Mouse (Mus musculus) limb, embryonic 15.5 days (tissue): Measurements from ENCODE around the gene Cbs. TPM values are rescaled to one million over a fixed set of nuclear protein-coding genes. Genes with fewer than 3 reads are reported as not detected.
"Not testable (repeated sequence)": the region's sequence is repeated elsewhere in the genome, so short reads cannot be mapped to it uniquely, and the experiment has no call there.

Source experiments
- ATAC-seq: fragments of 200-750 bp; cut with Nextera tagmentation; 2 replicates; pipeline ENCODE4 v1.8.0; 2017; ENCODE audit warnings: low read depth, moderate TSS enrichment; ENCODE audit not compliant: insufficient number of reproducible peaks, low FRiP score, low TSS enrichment
- H3K27ac ChIP-seq: fragments of 300-500 bp; sonication (generic); 2 replicates; pipeline ENCODE4 v1.5.1; 2015; ENCODE audit warnings: moderate library complexity, mild to moderate bottlenecking, inconsistent platforms
- H3K27me3 ChIP-seq: fragments of 300-500 bp; sonication (generic); 2 replicates; pipeline ENCODE4 v1.6.1; 2015; ENCODE audit warnings: inconsistent platforms
- H3K36me3 ChIP-seq: fragments of 300-500 bp; sonication (generic); 2 replicates; pipeline ENCODE4 v1.6.1; 2015; ENCODE audit warnings: inconsistent platforms
- H3K4me1 ChIP-seq: fragments of 300-500 bp; sonication (generic); 2 replicates; pipeline ENCODE4 v1.6.1; 2015; ENCODE audit warnings: inconsistent platforms
- H3K4me2 ChIP-seq: fragments of 300-500 bp; sonication (generic); 2 replicates; pipeline ENCODE4 v1.6.1; 2015; ENCODE audit warnings: mild to moderate bottlenecking, inconsistent platforms
- H3K4me3 ChIP-seq: fragments of 300-500 bp; sonication (generic); 2 replicates; pipeline ENCODE4 v1.5.1; 2015; ENCODE audit warnings: mild to moderate bottlenecking, inconsistent platforms
- H3K9ac ChIP-seq: fragments of 300-500 bp; sonication (generic); 2 replicates; pipeline ENCODE4 v1.6.1; 2015; ENCODE audit warnings: inconsistent platforms
- H3K9me3 ChIP-seq: fragments of 300-500 bp; sonication (generic); 2 replicates; pipeline ENCODE4 v1.6.1; 2016; ENCODE audit warnings: inconsistent platforms
- WGBS: fragments of 180-500 bp; shearing (Covaris S2); methylation state at CpG from one replicate; pipeline ENCODE4 v1.1.7; 2015; 5-methylcytosine and 5-hydroxymethylcytosine counted together
- polyA plus RNA-seq: library from polyadenylated mRNA; unstranded; fragments of >200 nt; fragmentation: Nextera tagmentation; extraction: Ambion mirVana; gene quantifications from 2 replicates; pipeline ENCODE4 v1.2.1, GENCODE M21; 2015

Gene Cbs
- polyA plus RNA-seq, 1 experiment from 2014 or later, result 7.5 TPM

DNA sequence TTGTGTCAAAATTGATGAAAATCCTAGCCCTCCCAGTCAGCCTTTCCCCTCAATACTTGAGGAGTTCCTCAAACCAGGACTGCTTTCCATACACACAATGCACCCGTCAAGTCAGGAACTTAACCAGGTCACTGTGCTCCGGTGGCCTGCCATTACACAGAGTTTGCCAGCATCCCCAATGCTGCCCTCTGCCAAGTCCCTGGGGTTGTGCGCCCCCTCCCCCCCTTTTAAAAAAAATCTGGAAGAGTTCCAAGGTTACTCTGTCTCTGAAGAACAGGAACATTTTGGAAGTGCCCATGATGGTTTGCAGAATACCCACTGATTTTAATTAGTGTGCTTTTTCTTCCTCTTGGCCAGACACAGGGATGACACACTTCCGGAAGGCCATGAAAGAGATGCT, 2.6 kb upstream of the Cbs start:
- H3K4me2 ChIP-seq, result no peak overlapping the region
- 59% methylated on average over 4 of the region's 4 CpGs for WGBS
- no peak overlapping the region for H3K9ac ChIP-seq
- H3K4me3 ChIP-seq, result no peak overlapping the region
- peaks cover 21% of the 10 kb centered on the region for H3K27me3 ChIP-seq
- H3K36me3 ChIP-seq, result no peaks in the 10 kb centered on the region
- no peak for ATAC-seq
- peaks cover 24% of the 10 kb centered on the region for H3K4me1 ChIP-seq
- H3K27ac ChIP-seq, result no peak overlapping the region
- H3K9me3 ChIP-seq, result no peaks in the 10 kb centered on the region

DNA sequence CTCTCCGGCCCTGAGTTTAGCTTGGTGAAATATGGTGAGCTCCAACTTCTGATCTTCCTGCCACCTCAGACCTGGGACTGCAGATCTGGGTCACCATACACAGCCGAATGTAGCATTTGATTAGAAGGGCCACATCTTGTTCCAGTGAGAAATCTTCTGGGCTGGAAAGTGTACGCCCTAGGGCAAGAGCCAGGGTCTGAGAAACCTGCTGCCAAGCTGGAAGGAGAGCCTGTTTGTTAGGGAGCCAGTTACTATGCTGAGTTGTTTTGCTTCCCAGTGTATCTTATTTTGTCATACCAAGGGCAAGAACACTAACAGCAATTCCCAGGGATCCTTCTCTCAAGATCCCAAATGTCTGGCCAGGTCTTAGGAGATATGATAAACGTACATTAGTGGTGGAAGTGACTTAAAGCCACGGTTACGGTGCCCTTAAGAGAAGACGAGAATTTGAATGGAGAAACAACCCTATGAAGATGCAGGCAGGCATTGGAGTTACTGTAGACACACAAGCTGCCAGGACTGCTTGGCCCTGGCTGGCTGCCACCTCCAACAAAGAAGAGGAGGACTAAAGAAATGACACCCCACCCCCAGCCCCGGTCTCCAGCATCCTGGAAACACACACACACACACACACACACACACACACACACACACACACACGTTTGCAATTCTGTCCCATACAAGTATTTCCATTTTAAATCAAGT, 980 bp upstream of the Cbs start:
- peaks cover 24% of the 10 kb centered on the region for H3K4me1 ChIP-seq
- H3K4me2 ChIP-seq, result no peak overlapping the region
- 55% methylated on average over 9 of the region's 9 CpGs for WGBS
- H3K4me3 ChIP-seq, result no peak overlapping the region
- no peaks in the 10 kb centered on the region for H3K9me3 ChIP-seq
- no peak overlapping the region for H3K27ac ChIP-seq
- no peaks in the 10 kb centered on the region for H3K36me3 ChIP-seq
- H3K9ac ChIP-seq, result no peak overlapping the region
- H3K27me3 ChIP-seq, result peaks cover 21% of the 10 kb centered on the region
- no peak for ATAC-seq

DNA sequence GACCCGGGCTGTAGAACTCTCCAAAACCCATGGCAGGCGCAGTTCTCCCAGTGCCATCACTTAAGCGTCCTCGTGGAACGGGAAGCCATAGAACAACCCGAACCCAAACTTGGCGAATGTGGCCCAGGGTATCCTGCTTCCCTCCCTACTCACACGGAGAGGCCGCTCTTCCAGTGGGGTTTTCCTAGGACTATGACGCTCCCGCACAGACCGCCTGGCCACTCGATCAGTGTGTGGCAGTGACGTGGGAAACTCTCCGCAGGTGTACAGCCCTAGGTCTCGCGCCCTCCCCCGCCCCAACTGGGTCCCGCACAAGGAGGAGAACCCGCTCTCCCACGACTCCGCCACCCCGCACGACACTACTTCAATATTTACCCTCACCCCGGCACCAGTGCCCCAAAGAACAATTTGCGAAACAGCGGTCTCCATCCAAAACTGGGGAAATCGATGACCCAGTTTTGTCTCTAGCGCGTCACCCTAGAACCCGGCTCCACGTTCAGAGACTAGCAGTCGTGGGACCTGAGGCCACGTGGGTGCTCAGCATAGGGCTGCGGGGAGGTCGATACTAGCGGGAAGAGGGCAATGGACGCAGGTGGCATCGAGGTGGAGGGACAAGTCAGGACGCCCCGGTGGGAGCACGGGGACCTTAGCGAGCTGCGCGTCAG, 629 bp downstream of the Cbs start:
- ATAC-seq, result no peak; the same call in 1 of the 2 replicates
- peaks cover 24% of the 10 kb centered on the region for H3K4me1 ChIP-seq
- peak overlapping the region; percentile 50 for H3K9ac ChIP-seq
- H3K4me3 ChIP-seq, result peak overlapping the region; percentile 54
- H3K27ac ChIP-seq, result no peak overlapping the region
- no peaks in the 10 kb centered on the region for H3K9me3 ChIP-seq
- 5% methylated on average over 45 of the region's 45 CpGs for WGBS
- H3K4me2 ChIP-seq, result peak overlapping the region; percentile 100
- H3K36me3 ChIP-seq, result no peaks in the 10 kb centered on the region
- peaks cover 21% of the 10 kb centered on the region for H3K27me3 ChIP-seq

DNA sequence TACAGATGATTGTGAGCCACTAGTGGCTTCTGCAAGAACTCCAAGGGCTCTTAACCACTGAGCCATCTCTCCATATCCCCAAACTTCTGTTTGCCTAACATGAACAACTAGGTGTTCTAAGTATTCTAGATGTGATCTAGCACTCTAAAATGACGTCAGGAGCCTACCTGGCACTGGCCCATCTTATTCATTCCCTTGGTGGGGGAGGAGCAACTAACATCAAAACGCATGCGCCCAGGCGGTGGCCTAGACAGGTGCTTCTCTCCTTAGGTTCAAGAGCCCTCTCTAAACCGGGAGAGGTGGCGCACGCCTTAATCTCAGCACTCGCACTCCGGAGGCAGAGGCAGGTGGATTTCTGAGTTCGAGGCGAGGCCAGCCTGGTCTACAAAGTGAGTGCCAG, 1.3 kb downstream of the Cbs start:
- H3K4me2 ChIP-seq, result peak overlapping the region; percentile 100; the same call in 1 of the 2 replicates
- H3K4me3 ChIP-seq, result peak overlapping the region; percentile 54; the same call in 1 of the 2 replicates
- no peaks in the 10 kb centered on the region for H3K9me3 ChIP-seq
- peaks cover 21% of the 10 kb centered on the region for H3K27me3 ChIP-seq
- WGBS, result 53% methylated on average over 11 of the region's 11 CpGs
- no peaks in the 10 kb centered on the region for H3K36me3 ChIP-seq
- H3K27ac ChIP-seq, result no peak overlapping the region
- H3K4me1 ChIP-seq, result peaks cover 24% of the 10 kb centered on the region
- ATAC-seq, result no peak
- H3K9ac ChIP-seq, result no peak overlapping the region

DNA sequence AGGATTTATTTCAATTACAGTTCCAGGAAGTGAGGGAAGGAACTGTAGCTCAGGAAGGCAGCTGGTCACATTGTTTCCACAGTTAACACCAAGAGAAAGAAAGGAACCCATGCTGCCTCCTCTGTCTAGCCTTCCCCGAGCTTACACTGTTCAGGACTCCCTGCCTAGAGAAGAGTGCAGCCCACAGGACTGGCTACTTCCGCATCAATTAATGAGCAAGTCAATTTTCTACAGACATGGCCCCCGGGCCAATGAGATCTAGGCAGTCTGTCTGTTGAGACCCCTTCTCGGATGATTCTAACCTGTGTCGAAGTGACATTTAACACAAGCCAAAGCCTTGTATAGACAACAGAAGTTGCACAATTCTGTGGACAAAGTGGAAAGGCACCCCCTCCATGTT, 2.1 kb downstream of the Cbs start:
- Histone ChIP-seq H3K27ac (no peak overlapping the region), H3K4me3 (no peak overlapping the region), H3K9me3 (no peaks in the 10 kb centered on the region), H3K4me2 (no peak overlapping the region), H3K36me3 (no peaks in the 10 kb centered on the region), H3K9ac (no peak overlapping the region), H3K4me1 (peaks cover 24% of the 10 kb centered on the region), H3K27me3 (peaks cover 21% of the 10 kb centered on the region)
- no peak for ATAC-seq
- 82% methylated on average over 5 of the region's 5 CpGs for WGBS

DNA sequence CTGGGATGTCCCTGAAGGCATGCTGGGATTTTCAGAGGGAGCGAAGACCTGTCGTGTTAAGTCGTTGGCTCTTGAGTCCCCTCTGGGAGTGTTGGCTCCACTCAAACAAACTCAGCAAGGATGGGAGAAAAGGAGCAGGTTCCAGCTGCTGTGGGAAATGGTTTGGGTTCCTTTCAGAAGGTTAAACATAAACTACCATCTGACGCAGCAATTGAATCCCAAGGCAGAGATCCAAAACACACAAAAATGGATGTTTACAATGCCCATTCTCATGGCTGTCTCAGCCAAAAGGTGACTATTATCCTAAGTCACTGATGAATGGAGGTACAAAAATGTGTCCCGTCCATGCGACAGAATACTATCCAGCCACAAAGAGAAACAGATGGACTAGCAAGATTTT, 4.0 kb downstream of the Cbs start:
- WGBS, result 89% methylated on average over 6 of the region's 6 CpGs
- Histone ChIP-seq H3K4me3 (no peak overlapping the region), H3K4me2 (no peak overlapping the region), H3K9me3 (no peaks in the 10 kb centered on the region), H3K9ac (no peak overlapping the region), H3K36me3 (no peaks in the 10 kb centered on the region), H3K27ac (no peak overlapping the region), H3K4me1 (peaks cover 22% of the 10 kb centered on the region), H3K27me3 (peaks cover 21% of the 10 kb centered on the region)
- ATAC-seq, result no peak

DNA sequence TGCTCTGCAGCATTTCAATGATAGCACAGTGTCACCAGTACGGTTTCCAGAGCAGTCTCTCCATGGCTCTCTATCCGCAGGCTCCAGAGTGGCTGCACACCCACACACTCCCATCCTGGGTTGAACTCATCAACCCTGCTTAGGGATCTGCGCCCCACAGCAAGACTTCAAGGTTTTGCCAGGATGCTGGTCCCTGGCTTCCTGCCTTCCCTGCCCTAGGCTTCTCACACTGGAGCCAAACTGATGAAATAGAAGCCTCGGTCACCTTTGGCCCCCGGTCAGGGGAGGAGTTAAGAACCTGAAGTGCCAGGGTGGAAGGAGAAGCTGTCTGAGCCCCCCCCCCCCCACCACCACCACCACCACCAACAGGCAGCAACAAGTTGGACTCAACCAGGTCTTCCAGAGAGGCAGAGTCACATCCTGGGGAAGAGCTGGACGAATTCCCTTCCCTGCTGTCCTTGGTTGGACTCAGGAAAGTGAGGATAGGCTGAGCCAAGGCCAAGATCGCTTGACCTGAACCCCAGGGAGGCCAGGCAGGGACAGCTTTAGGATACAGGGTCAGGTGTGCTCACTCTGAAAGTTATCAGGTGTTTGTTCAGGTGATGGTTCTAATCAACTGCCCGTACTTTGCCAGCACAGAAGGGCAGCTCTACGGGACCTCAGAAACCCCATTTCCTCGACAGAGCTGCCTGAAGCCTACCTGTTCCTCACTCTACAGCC, 5.8 kb downstream of the Cbs start:
- 76% methylated on average over 10 of the region's 10 CpGs for WGBS
- H3K9me3 ChIP-seq, result no peaks in the 10 kb centered on the region
- no peak overlapping the region for H3K27ac ChIP-seq
- H3K9ac ChIP-seq, result no peak overlapping the region
- H3K4me2 ChIP-seq, result no peak overlapping the region
- H3K4me1 ChIP-seq, result peaks cover 5% of the 10 kb centered on the region
- peaks cover 15% of the 10 kb centered on the region for H3K27me3 ChIP-seq
- no peak for ATAC-seq
- H3K36me3 ChIP-seq, result no peaks in the 10 kb centered on the region
- H3K4me3 ChIP-seq, result no peak overlapping the region

DNA sequence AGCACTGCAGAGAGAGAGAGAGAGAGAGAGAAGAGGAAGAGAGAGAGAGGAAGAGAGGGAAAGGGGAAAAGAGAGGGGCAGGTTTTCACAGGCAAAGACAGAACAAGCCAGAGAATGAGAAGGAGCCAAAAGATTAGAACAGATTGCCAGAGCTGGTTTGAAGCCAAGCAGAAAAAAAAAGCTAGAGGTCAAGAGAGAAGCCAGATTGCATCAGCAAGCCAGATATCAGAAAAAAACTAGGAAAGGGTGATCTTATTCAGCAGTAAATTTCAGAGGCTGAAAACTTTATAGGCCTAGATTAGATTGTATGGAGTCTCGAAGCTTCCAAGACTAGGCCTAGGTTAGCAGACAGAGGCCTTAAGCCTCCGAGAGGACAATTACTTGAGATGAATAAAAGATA, 9.1 kb downstream of the Cbs start:
- Histone ChIP-seq H3K36me3 (no peaks in the 10 kb centered on the region), H3K4me3 (no peak overlapping the region), H3K27me3 (no peaks in the 10 kb centered on the region), H3K9ac (no peak overlapping the region), H3K4me2 (no peak overlapping the region), H3K9me3 (no peaks in the 10 kb centered on the region), H3K4me1 (no peaks in the 10 kb centered on the region), H3K27ac (no peak overlapping the region)
- no peak for ATAC-seq
- 85% methylated on average over 2 of the region's 2 CpGs for WGBS

DNA sequence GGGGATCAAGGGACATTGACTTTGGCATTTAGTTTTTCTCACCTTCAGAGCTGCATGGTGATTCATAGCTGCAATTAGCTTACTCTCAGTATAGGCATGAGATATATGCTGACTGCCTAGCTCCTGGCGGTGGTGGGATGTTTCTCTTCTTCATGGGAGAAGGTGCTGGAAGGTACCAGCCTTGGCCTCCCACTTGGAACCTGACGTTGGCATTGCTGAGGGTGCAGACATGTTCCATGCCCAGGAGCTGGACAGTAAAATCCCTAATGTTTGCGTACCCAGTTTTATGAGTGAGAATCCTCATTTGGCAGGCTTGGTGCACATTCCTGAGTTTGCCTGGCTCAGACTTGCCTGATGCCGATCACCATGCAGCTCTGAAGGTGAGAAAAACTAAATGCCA, 13.9 kb downstream of the Cbs start:
- no peak for ATAC-seq
- Histone ChIP-seq H3K4me2 (no peak overlapping the region), H3K4me1 (no peaks in the 10 kb centered on the region), H3K9me3 (no peaks in the 10 kb centered on the region), H3K27ac (no peak overlapping the region), H3K4me3 (no peak overlapping the region), H3K36me3 (no peaks in the 10 kb centered on the region), H3K27me3 (no peaks in the 10 kb centered on the region), H3K9ac (no peak overlapping the region)
- WGBS, result 64% methylated on average over 4 of the region's 4 CpGs

DNA sequence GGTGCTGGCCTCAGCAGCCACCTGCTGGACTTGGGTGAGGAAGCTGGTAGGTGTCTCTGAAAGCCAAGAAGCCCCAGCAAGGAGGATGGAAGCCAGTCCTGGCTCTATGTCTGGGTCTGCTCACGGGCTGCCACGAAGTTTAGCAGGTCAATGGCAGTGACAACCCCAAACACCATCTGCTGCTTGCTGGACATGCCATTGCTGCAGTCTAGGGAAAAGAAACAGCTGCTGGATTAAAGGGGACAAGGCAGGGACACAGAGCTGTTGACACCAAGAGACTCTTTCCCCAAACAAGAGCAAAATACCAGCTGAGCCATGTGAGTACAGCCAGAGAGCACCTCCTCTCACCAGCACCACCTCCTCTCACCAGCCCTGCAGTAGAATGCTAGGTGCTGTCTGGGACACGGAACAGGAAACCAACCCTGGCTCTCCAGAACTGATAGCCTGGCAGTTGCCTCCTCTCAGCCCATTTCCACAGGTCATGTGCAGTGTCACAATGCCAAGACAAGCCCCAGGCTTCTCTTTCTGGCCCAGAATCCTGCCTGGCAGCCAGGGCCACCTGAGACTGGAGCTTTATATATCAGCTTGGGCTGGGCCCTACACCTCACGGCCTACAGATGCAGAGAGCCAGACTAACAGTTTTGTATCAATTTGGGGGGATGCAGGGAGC, 23.8 kb downstream of the Cbs start:
- no peaks in the 10 kb centered on the region for H3K36me3 ChIP-seq
- no peak overlapping the region for H3K4me3 ChIP-seq
- ATAC-seq, result no peak
- H3K9me3 ChIP-seq, result no peaks in the 10 kb centered on the region
- no peaks in the 10 kb centered on the region for H3K27me3 ChIP-seq
- H3K27ac ChIP-seq, result no peak overlapping the region; the same call in 1 of the 2 replicates
- no peak overlapping the region for H3K4me2 ChIP-seq
- no peak overlapping the region for H3K9ac ChIP-seq
- H3K4me1 ChIP-seq, result no peaks in the 10 kb centered on the region
- 80% methylated on average over 4 of the region's 4 CpGs for WGBS

DNA sequence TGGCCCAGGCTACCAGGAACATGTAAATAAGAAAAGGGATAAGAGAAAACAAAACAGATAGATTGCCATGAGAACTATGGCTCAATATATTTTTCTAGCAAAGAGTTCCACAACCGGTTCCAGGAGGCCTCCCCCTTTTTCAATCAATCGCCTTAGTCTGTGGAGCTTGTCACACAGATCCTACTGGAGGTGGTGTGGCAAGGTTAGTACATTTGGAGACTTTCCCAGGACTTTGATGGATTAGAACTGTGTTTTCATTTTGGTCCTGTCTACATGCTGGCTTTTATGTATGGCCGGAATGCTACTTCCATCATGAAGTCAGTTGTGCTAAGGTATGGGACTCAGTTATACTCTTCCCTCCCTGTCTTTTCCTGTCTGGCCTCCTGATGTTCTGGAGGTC, 27.1 kb downstream of the Cbs start:
- Histone ChIP-seq H3K27me3 (no peaks in the 10 kb centered on the region), H3K9me3 (no peaks in the 10 kb centered on the region), H3K9ac (no peak overlapping the region), H3K4me2 (no peak overlapping the region), H3K36me3 (peaks cover 20% of the 10 kb centered on the region), H3K27ac (no peak overlapping the region), H3K4me1 (no peaks in the 10 kb centered on the region), H3K4me3 (no peak overlapping the region)
- no peak for ATAC-seq
- WGBS, result 88% methylated on average over 3 of the region's 3 CpGs

DNA sequence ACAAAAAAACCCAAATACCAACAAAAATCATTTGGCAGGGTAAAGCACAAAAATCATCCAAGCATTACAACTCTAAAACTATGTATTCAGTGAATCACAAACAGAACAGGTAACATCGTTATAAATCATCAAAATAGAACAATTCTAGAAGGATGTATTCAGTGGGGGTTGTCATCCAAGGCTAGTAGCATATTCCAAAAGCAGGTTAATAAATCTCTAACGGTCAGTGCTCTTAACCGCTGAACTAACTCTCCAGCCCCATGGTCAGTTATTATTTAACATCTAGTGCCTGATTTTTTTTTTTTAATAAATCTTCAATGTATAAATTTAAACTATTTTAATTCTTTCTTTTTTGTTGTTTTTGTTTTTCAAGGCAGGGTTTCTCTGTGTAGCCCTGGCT, 27.9 kb downstream of the Cbs start:
- H3K27me3 ChIP-seq, H3K4me3 ChIP-seq, H3K27ac ChIP-seq, ATAC-seq, H3K9me3 ChIP-seq, H3K4me1 ChIP-seq, H3K9ac ChIP-seq, H3K4me2 ChIP-seq: not testable (repeated sequence)
- peaks cover 26% of the 10 kb centered on the region for H3K36me3 ChIP-seq
- WGBS, result 96% methylated on average over 3 of the region's 3 CpGs
